Mouse (Mus musculus) heart, postnatal 14 days (tissue): ENCODE data around the gene Mrrf. TPM values are rescaled to one million over a fixed set of nuclear protein-coding genes. Genes with fewer than 3 reads are reported as not detected.
A peak's percentile ranks its signal among the peaks of the same experiment; 100 is the strongest.

Experiments used
- DNase-seq, 2 experiments: peaks; one replicate each; pipeline ENCODE4 v3.0.0; 2021 to 2022
- intact Hi-C: fragments of 180-260 bp; cut with DNase I; formaldehyde crosslinking; loops from one replicate; pipeline ENCODE4 v1.15.1; 2025
- total RNA-seq, 2 experiments: library from RNA; stranded (reverse); gene quantifications; 2 replicates each; pipeline ENCODE4 v1.2.3; 2021

Gene Mrrf
- total RNA-seq, 2 experiments from 2014 or later: 36.2 to 45.2 TPM

DNA sequence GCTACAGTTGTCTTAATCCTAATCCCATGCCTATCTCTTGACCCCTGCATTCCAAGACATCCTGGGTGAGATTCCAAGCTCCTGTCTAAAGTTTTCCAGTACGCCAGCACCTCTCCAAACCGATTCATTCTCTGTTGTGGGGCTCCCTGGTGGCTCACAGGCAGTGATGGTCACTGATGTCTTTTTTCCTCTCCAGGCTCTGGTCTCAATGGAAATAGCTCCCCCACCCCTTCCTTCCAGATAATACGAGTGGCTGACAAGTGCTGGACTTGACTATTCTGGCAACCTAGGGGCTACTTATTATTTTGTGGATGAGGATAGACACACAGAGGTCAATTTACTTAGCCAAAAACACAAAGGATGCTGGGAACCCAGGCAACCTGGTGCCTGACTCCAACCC is 60.8 kb downstream of the Mrrf start:
- intact Hi-C loops: no loop called here

GRCm38 (mm10) chr2:36197919-36198881 is 62.0 kb downstream of the Mrrf start:
- peak; percentile 59 to 61 for DNase-seq
- intact Hi-C loops: loop anchor here (2.0 kb wide), 1 partner anchor 61 kb away; the partner anchor contains the start of genes Mrrf and Rbm18

More for the DNA sequence above, 60.8 kb downstream of the Mrrf start:
- DNase-seq: no peak

GRCm38 (mm10) chr2:36198882-36199262 is 62.7 kb downstream of the Mrrf start:
- intact Hi-C loops: loop anchor here (2.0 kb wide), 1 partner anchor 62 kb away; the partner anchor contains the start of genes Mrrf and Rbm18
- no peak for DNase-seq

GRCm38 (mm10) chr2:36200813-36201212 is 64.6 kb downstream of the Mrrf start:
- intact Hi-C loops: no loop called here
- DNase-seq: no peak

DNA sequence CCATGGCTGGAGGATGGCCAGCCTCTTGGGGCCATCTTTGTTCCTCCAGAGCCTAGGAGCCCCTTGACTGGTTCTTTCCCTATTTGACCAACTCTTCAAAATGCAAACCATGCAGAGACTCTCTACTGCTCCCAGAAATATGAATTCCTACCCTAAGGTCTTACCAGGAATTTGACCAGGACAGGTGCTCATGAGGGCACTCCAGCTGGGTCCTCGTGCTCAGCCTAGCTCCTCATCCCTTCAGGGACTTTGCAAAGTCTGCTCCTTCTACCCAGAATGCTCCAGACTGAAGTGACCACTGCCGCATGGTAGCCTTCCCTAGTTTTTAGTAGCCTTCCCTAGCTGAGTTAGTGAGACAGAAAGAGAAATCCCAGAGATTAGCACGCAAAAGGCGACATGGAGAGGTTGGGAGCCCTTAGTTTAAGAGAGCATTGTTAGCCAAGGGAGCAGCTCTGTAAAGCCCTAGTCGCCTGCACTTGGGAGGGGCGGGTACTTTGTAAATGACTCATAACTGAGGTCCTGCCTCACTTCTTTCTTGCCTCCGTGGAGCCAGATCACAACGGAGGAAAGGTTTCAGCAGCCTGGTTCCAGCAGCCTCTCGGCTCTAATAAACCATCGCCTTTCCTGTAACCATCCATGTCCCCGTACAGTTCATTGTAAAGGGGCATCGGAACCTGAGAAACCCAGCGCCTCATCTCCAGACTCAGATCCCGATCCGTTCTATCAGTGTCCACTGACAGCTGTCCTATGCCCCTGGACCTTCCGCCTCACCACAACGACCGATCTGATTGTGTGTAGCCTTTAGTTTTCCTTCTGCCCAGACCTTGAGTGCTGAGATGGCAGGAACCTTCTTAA is 65.8 kb downstream of the Mrrf start:
- DNase-seq: no peak
- intact Hi-C loops: no loop called here

- intact Hi-C loops: no loop called here
- DNase-seq: no peak
Observed at GRCm38 (mm10) chr2:36202611-36202880, 66.4 kb downstream of the Mrrf start.

GRCm38 (mm10) chr2:36203011-36203825 is 67.0 kb downstream of the Mrrf start:
- intact Hi-C loops: no loop called here
- peak in 1 of 2 experiments; percentile 29 for DNase-seq

DNA sequence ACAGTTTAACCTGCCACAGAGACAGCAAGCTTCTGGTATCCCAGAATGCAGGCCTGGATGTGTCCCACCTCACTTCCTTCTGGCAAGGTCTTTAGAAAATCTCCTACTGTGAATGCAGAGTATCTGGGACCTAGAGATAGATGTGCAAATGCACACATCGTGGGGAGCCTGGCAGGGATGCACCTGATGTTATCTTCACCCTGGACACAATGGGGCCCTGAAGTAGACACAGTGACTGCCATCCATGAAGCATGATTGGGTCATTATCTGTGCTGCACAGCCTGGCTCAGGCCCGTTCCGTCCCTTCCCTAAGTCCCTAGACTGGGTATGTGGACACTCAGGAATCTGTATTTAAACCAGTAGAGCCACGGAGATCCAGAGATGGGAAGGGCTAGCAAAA is 68.4 kb downstream of the Mrrf start:
- no peak for DNase-seq
- intact Hi-C loops: no loop called here

- intact Hi-C loops: no loop called here
- no peak for DNase-seq
Observed at GRCm38 (mm10) chr2:36207071-36207470, 70.9 kb downstream of the Mrrf start.

DNA sequence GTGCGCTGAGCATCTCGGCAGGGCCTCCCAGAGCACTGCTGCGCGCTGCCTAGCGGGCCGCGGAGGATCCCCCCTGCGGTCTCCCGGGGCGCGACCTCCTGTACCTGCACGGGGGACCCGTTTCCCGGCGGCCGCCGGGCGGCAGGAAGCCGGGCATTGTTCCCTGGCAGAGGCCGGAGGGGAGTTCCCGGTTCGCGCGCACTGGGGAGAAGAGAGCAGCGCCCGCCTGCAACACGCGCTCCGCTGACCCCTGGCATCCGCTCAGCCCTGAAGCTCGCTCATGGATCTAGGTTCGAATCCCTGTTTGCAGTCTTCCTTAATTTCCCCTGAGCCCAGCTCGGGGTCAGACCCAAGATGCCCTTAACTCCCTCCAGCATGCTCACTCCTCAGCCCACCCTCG is 74.6 kb downstream of the Mrrf start:
- intact Hi-C loops: loop anchor here (5.0 to 10.0 kb wide), 3 partner anchors 73 to 666 kb away; partner anchors contain the start of genes Mrrf and Rbm18

DNA sequence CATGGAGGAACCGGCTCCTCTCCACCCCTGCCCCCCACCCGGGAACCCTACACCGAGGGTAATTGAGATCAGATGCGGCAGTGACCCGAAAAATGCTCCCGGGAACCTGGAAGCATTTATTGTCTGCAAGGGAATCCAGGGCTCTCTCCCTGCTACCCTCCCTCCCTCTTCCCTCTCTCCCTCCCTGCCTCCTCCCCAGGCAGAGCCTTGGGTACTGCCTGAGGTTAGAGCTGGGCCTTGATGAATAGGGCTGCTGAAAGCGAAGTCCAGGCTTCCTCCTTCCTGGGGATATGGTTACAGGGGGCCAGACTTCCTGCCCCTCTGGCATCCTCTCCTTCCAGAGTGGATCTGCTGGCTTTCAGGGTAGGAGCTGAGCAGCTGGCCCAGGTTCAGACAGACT is 75.6 kb downstream of the Mrrf start:
- no peak for DNase-seq
- intact Hi-C loops: loop anchor here (5.0 to 10.0 kb wide), 3 partner anchors 74 to 667 kb away; partner anchors contain the start of genes Mrrf and Rbm18

More for the DNA sequence above, 74.6 kb downstream of the Mrrf start:
- DNase-seq: peak; percentile 52 to 54

DNA sequence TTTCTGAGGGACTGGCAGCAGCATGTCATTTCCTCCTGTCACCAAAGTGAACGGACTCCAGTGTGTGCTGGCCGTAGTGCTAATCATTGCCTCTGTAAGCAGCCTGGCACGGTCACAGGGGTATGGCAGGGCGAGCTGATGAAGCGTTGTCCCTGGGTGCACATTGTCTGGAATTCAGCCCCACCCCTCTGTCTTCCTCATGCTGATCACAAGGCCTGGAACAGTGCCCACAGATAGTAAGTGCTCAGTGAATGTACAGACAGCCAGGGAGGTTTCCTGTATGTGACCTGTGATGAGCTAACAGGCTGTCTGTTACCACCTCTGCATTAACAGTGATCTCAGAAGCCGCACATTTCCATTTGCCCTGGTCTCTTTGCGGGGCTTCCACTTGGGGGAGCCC is 76.9 kb downstream of the Mrrf start:
- intact Hi-C loops: loop anchor here (5.0 to 10.0 kb wide), 3 partner anchors 76 to 668 kb away; partner anchors contain the start of genes Mrrf and Rbm18

GRCm38 (mm10) chr2:36214023-36214422 is 77.8 kb downstream of the Mrrf start:
- intact Hi-C loops: loop anchor here (1.0 to 10.0 kb wide), 5 partner anchors 61 to 669 kb away; partner anchors contain the start of genes Mrrf and Rbm18
- DNase-seq: peak; percentile 89 to 92

More for the DNA sequence above, 76.9 kb downstream of the Mrrf start:
- peak; percentile 41 to 49 for DNase-seq

DNA sequence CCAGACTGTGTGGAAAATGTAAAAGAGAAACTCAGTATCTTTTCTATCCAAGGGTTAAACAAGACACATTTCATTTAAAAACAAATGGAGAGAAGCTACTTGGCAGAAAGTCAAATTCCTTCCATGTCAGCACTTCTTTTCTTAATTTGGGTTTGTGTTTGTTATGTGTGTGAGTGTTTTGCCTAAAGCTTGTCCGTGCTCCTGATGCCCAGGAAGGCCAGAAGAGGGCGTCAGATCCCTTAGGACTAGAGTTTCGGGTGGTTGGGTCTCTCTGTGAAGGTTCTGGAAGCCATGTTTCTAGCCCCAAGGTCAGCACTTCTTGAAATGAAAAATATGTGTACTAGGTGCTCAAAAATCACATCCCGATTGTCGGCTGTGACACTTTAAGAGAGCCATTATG is 78.2 kb downstream of the Mrrf start:
- intact Hi-C loops: loop anchor here (1.0 to 10.0 kb wide), 5 partner anchors 61 to 670 kb away; partner anchors contain the start of genes Mrrf and Rbm18
- peak in 1 of 2 experiments; percentile 46 for DNase-seq

- intact Hi-C loops: loop anchor here (10.0 kb wide), 1 partner anchor 670 kb away; no protein-coding TSS in a partner anchor
- DNase-seq: no peak
Observed at GRCm38 (mm10) chr2:36215203-36215739, 79.1 kb downstream of the Mrrf start.

GRCm38 (mm10) chr2:36216546-36216945 is 80.4 kb downstream of the Mrrf start:
- intact Hi-C loops: loop anchor here (10.0 kb wide), 1 partner anchor 672 kb away; no protein-coding TSS in a partner anchor
- peak; percentile 20 to 27 for DNase-seq

- intact Hi-C loops: loop anchor here (10.0 kb wide), 1 partner anchor 672 kb away; no protein-coding TSS in a partner anchor
- DNase-seq: no peak
Observed at GRCm38 (mm10) chr2:36216953-36217573, 80.9 kb downstream of the Mrrf start.

DNA sequence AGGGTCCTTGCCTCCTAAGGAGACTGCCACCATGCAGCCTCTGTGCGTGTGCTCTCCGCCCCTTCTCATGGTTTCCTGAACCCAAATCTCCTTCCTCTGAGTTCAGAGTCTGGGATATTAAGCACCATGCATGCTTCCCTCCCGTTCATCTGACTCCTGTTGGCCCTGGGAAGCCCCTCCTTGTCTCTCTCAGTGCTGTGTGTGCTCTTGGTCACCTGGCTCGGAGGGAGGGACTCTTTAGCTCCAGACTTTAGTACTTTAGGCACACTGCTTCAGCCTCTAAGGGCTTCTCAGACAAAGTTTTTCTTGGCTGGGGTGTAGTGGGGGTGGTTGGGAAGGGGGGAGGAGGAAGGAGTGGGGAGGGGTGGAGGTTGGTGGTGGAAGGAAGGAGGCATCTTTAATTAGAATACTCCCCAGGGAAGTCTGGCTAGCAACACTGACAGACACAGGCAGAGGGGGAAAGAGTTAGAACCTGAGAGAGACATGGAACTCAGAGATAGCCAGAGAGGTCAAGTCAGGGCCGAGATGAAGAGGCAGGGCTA is 81.6 kb downstream of the Mrrf start:
- intact Hi-C loops: loop anchor here (10.0 kb wide), 1 partner anchor 673 kb away; no protein-coding TSS in a partner anchor
- no peak for DNase-seq
